Mouse (Mus musculus): ENCODE measurements around the gene Adgrf5. TPM values are rescaled to one million over a fixed set of nuclear protein-coding genes. Genes with fewer than 3 reads are reported as not detected.

Adgrf5 gene
- total RNA-seq, 2 experiments from 2014 or later, result 74.0 to 89.6 TPM

Other genes starting within 250 kb of the Adgrf5 start
- gene Adgrf1, start 90.1 kb upstream of the Adgrf5 start, total RNA-seq (2021), result not detected
- not detected for gene Mep1a, start 142.4 kb downstream of the Adgrf5 start, total RNA-seq (2021)
- not detected for gene Ankrd66, start 183.2 kb downstream of the Adgrf5 start, total RNA-seq (2021)
- 10 to 100 TPM; 13.8 to 15.9 TPM for gene Pla2g7, start 207.6 kb downstream of the Adgrf5 start, total RNA-seq (2021)